Mouse (Mus musculus) kidney, postnatal 14 days (tissue): ENCODE data around the gene Nxpe4.
A peak's percentile ranks its signal among the peaks of the same experiment; 100 is the strongest.
"Not testable (repeated sequence)": the region's sequence is repeated elsewhere in the genome, so short reads cannot be mapped to it uniquely, and the experiment has no call there.

Experiments
- DNase-seq: peaks from one replicate; pipeline ENCODE4 v3.0.0; 2022; ENCODE audit warnings: mixed read lengths

The Nxpe4 gene

GRCm38 (mm10) chr9:48417366-48417765 lies 255.5 kb downstream of the Nxpe4 start:
- not testable (repeated sequence) for DNase-seq

GRCm38 (mm10) chr9:48417994-48418393 lies 256.2 kb downstream of the Nxpe4 start:
- DNase-seq: no peak

GRCm38 (mm10) chr9:48418397-48418796 lies 256.6 kb downstream of the Nxpe4 start:
- no peak for DNase-seq

GRCm38 (mm10) chr9:48418829-48419228 lies 257.0 kb downstream of the Nxpe4 start:
- no peak for DNase-seq

GRCm38 (mm10) chr9:48420437-48420836 lies 258.6 kb downstream of the Nxpe4 start:
- no peak for DNase-seq

- DNase-seq: no peak
Observed at GRCm38 (mm10) chr9:48421029-48421428, 259.2 kb downstream of the Nxpe4 start.

GRCm38 (mm10) chr9:48421561-48421960 lies 259.7 kb downstream of the Nxpe4 start:
- DNase-seq: no peak

- no peak for DNase-seq
Observed at GRCm38 (mm10) chr9:48422382-48422781, 260.6 kb downstream of the Nxpe4 start.

GRCm38 (mm10) chr9:48423256-48423655 lies 261.4 kb downstream of the Nxpe4 start:
- DNase-seq: no peak

- DNase-seq: no peak
Observed at GRCm38 (mm10) chr9:48427176-48427575, 265.4 kb downstream of the Nxpe4 start.

GRCm38 (mm10) chr9:48432449-48432848 lies 270.6 kb downstream of the Nxpe4 start:
- no peak for DNase-seq

GRCm38 (mm10) chr9:48443873-48444272 lies 282.1 kb downstream of the Nxpe4 start:
- DNase-seq: no peak

GRCm38 (mm10) chr9:48444821-48445220 lies 283.0 kb downstream of the Nxpe4 start:
- no peak for DNase-seq

GRCm38 (mm10) chr9:48447783-48448209 lies 286.0 kb downstream of the Nxpe4 start:
- peak; percentile 25 for DNase-seq
